Mouse (Mus musculus): ENCODE data around the gene Ilk. TPM values are rescaled to one million over a fixed set of nuclear protein-coding genes. Genes with fewer than 3 reads are reported as not detected.
A peak's percentile ranks its signal among the peaks of the same experiment; 100 is the strongest.

Ilk gene
- polyA plus RNA-seq, 1 experiment from 2014 or later: 417 TPM

DNA sequence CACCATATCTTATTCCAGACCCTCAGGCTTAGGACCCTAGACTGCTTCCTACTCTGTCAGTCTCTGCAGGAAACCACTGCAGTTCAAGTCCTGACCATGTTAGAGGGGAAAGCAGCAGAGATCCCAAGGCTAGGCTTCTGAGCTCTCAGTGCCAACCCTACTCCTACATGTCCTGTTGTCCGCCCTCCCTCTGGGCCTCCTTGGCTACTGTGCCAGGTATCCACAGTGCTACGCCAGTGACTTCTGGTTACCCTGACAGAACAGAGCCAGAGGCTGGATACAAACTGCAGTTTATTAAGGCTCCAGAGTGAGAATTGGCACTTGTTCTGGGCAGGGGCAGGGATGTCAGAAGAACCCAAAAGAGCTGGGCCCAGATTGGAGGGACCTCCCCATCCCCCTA lies 16.3 kb downstream of the Ilk start:
- no peak overlapping the region for H3K9ac ChIP-seq (ENCODE audit: low read length)
- no peak for ATAC-seq (ENCODE audit: insufficient read depth, low FRiP score)
- no peaks in the 10 kb centered on the region for H3K27me3 ChIP-seq (ENCODE audit: control insufficient read depth, insufficient read depth, low read length)
- peaks cover 9% of the 10 kb centered on the region for H3K4me1 ChIP-seq (ENCODE audit: control insufficient read depth, insufficient read depth, low read length)
- WGBS: 89% methylated on average over 2 of the region's 2 CpGs
- no peaks in the 10 kb centered on the region for H3K9me3 ChIP-seq (replicated peaks; ENCODE audit: control insufficient read depth, low read length)
- no peak overlapping the region for H3K27ac ChIP-seq (ENCODE audit: low read length)
- no peak overlapping the region for H3K4me3 ChIP-seq (replicated peaks; ENCODE audit: low read length)
- H3K36me3 ChIP-seq (ENCODE audit: control insufficient read depth, insufficient read depth, low read length): no peaks in the 10 kb centered on the region; the same call in 1 of the 2 replicates
- H3K4me2 ChIP-seq (ENCODE audit: low read depth, low read length): no peak overlapping the region

DNA sequence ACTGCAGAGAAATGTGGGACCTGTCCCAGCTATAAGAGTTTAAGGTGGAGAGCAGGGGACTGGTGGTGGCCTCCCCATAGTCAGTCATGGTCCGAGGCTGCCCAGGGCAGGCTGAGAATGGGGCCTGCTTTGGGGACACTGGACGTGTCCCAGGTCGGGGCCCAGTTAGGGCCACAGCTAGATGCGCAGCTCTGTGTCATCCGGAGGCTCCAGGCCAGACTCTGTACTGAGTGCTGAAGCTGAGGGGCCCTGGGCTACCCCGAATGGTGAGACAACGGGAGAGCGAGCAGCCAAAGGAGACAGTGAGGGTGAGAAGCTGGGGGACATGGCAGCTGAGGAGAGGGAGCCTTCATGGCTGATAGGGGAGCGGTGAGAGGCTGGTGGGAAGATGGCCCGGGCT lies 16.9 kb downstream of the Ilk start:
- Histone ChIP-seq H3K9me3 (replicated peaks; ENCODE audit: control insufficient read depth, low read length) (no peaks in the 10 kb centered on the region), H3K27ac (ENCODE audit: low read length) (no peak overlapping the region), H3K27me3 (ENCODE audit: control insufficient read depth, insufficient read depth, low read length) (no peaks in the 10 kb centered on the region), H3K36me3 (ENCODE audit: control insufficient read depth, insufficient read depth, low read length) (no peaks in the 10 kb centered on the region; the same call in 1 of the 2 replicates), H3K4me1 (ENCODE audit: control insufficient read depth, insufficient read depth, low read length) (peaks cover 9% of the 10 kb centered on the region), H3K4me2 (ENCODE audit: low read depth, low read length) (no peak overlapping the region), H3K9ac (ENCODE audit: low read length) (no peak overlapping the region), H3K4me3 (replicated peaks; ENCODE audit: low read length) (no peak overlapping the region)
- no peak for ATAC-seq (ENCODE audit: insufficient read depth, low FRiP score)
- 91% methylated on average over 10 of the region's 10 CpGs for WGBS

DNA sequence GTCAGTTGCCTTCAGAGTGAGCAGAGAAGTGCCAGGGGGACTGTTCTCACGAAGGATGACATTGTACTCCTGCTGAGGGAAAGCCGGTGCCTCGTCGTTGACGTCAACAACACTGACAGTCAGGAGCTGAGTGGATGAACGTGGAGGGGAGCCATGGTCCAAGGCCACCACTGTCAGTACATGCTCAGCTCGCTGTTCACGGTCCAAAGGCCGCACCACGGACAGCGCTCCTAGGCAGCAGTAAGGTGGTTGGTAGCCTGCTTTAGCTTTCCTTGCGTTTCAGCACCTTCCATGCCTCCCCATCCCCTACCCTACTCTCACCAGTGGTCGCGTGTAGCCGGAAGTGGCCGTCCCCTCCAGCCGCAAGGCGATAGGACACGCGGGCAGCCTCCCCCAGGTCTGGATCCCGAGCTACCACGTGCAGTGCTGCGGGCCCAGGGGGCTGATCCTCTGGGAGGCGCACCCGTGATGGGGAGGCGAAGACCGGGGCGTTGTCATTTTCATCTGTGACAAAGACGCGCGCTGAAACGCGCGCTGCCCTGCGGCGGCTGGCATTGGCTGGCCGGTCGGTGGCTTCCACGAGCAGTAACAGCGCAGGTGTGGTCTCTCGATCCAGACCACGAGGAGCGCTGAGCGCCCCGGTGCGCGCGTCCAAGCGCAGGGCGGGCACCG lies 25.6 kb downstream of the Ilk start:
- no peaks in the 10 kb centered on the region for H3K4me1 ChIP-seq (ENCODE audit: control insufficient read depth, insufficient read depth, low read length)
- peaks cover 19% of the 10 kb centered on the region for H3K36me3 ChIP-seq (ENCODE audit: control insufficient read depth, insufficient read depth, low read length)
- WGBS: 38% methylated on average over 51 of the region's 51 CpGs
- H3K27me3 ChIP-seq (ENCODE audit: control insufficient read depth, insufficient read depth, low read length): no peaks in the 10 kb centered on the region
- no peaks in the 10 kb centered on the region for H3K9me3 ChIP-seq (replicated peaks; ENCODE audit: control insufficient read depth, low read length)
- H3K4me3 ChIP-seq (replicated peaks; ENCODE audit: low read length): peak overlapping the region; percentile 25
- no peak overlapping the region for H3K27ac ChIP-seq (ENCODE audit: low read length)
- no peak for ATAC-seq (ENCODE audit: insufficient read depth, low FRiP score)
- no peak overlapping the region for H3K9ac ChIP-seq (ENCODE audit: low read length)
- peak overlapping the region; percentile 56 for H3K4me2 ChIP-seq (ENCODE audit: low read depth, low read length)

DNA sequence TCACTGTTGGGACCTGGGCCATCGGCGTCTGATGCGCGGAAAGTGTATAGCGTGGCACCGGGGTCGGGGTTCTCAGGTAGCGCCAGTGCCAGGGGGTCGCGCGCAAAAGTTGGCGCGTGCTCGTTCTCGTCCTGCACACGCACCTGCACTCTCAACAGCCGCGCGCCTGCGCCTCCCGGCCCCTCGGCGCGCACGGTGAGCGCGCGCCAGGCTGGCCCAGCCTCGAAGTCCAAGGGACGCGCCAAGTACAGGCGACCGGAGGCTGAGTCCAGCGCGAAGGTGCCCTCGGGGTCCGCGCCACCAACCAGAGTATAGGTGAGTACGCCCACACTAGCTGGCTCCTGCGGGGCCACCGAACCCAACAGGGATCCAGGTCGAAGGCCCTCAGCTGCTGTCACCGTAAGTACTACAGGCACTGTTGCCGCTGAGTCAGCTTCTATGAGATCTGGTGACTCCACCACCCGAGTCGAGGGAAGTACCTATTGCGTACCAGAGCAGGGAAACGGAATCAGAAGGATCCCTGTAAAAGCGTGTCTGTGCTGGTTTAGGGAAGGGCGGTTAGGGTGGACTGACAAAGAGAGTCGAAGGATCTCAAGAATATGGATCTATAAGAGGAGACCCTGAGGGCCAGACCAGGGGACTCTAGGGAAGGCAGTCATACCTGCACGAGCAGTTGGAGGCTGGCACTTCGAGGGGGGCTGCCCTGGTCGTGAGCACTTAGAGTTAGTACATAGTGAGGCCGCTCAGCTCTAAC lies 26.3 kb downstream of the Ilk start:
- peak overlapping the region; percentile 25 for H3K4me3 ChIP-seq (replicated peaks; ENCODE audit: low read length)
- H3K4me2 ChIP-seq (ENCODE audit: low read depth, low read length): peak overlapping the region; percentile 56
- H3K36me3 ChIP-seq (ENCODE audit: control insufficient read depth, insufficient read depth, low read length): peaks cover 19% of the 10 kb centered on the region
- ATAC-seq (ENCODE audit: insufficient read depth, low FRiP score): no peak; the same call in 1 of the 2 replicates
- no peaks in the 10 kb centered on the region for H3K9me3 ChIP-seq (replicated peaks; ENCODE audit: control insufficient read depth, low read length)
- no peaks in the 10 kb centered on the region for H3K27me3 ChIP-seq (ENCODE audit: control insufficient read depth, insufficient read depth, low read length)
- H3K27ac ChIP-seq (ENCODE audit: low read length): no peak overlapping the region
- no peak overlapping the region for H3K9ac ChIP-seq (ENCODE audit: low read length)
- WGBS: 38% methylated on average over 55 of the region's 55 CpGs
- peaks cover 4% of the 10 kb centered on the region; the same call in 1 of the 2 replicates for H3K4me1 ChIP-seq (ENCODE audit: control insufficient read depth, insufficient read depth, low read length)

DNA sequence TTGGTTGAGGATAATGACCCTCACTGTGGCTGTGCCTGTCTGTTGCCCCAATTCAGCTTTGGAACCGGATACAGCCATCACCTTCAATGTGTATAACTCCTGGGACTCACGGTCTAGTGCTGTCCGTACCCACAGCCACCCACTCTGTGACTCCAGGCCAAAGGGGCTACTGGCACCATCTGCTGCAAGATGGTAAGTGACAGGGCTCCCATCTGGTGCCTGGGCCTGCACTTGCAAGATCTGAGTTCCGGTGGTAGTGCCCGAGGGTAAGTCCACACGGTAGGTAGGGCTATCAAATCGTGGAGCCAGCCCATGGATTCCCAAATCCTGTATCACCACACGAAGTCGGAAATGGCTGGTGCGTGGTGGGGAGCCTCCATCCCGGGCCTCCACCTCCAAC lies 27.9 kb downstream of the Ilk start:
- no peak overlapping the region for H3K4me3 ChIP-seq (replicated peaks; ENCODE audit: low read length)
- H3K36me3 ChIP-seq (ENCODE audit: control insufficient read depth, insufficient read depth, low read length): peaks cover 14% of the 10 kb centered on the region
- no peak overlapping the region for H3K27ac ChIP-seq (ENCODE audit: low read length)
- no peak overlapping the region for H3K4me2 ChIP-seq (ENCODE audit: low read depth, low read length)
- peaks cover 14% of the 10 kb centered on the region for H3K4me1 ChIP-seq (ENCODE audit: control insufficient read depth, insufficient read depth, low read length)
- no peaks in the 10 kb centered on the region for H3K27me3 ChIP-seq (ENCODE audit: control insufficient read depth, insufficient read depth, low read length)
- no peak overlapping the region for H3K9ac ChIP-seq (ENCODE audit: low read length)
- H3K9me3 ChIP-seq (replicated peaks; ENCODE audit: control insufficient read depth, low read length): no peaks in the 10 kb centered on the region
- 95% methylated on average over 11 of the region's 11 CpGs for WGBS
- no peak for ATAC-seq (ENCODE audit: insufficient read depth, low FRiP score)

DNA sequence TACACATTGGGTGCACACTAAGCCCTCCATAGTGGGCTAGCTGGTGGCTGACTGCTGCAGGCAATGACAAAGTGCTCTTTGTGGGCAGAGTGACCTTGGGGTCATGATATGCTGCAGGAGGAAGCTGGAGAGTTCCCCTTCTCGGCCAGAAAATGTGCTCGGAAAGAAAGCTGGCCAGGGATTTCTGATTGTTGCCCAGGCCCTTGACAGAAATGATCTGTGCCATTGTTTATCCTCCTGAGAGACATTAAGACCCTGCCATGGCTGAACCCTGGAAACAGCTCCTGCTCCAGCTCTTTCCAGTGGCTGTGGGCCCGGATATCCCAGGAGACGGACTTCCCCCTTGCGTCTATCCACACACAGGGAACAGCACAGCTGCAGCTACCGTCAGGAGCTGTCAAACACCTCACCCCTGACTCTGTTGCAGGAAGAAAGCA lies 31.4 kb downstream of the Ilk start:
- WGBS: 24% methylated on average over 6 of the region's 6 CpGs
- 0 out of 2 replicates have a peak overlapping the region, but pooled peaks have one; percentile 5 for H3K4me2 ChIP-seq (ENCODE audit: low read depth, low read length)
- H3K27ac ChIP-seq (ENCODE audit: low read length): 0 out of 2 replicates have a peak overlapping the region, but pooled peaks have one; percentile 44
- no peak overlapping the region; the same call in 1 of the 2 replicates for H3K9ac ChIP-seq (ENCODE audit: low read length)
- no peak for ATAC-seq (ENCODE audit: insufficient read depth, low FRiP score)
- H3K4me1 ChIP-seq (ENCODE audit: control insufficient read depth, insufficient read depth, low read length): peaks cover 20% of the 10 kb centered on the region
- no peaks in the 10 kb centered on the region for H3K27me3 ChIP-seq (ENCODE audit: control insufficient read depth, insufficient read depth, low read length)
- H3K9me3 ChIP-seq (replicated peaks; ENCODE audit: control insufficient read depth, low read length): no peaks in the 10 kb centered on the region
- no peak overlapping the region for H3K4me3 ChIP-seq (replicated peaks; ENCODE audit: low read length)
- H3K36me3 ChIP-seq (ENCODE audit: control insufficient read depth, insufficient read depth, low read length): peaks cover 18% of the 10 kb centered on the region

DNA sequence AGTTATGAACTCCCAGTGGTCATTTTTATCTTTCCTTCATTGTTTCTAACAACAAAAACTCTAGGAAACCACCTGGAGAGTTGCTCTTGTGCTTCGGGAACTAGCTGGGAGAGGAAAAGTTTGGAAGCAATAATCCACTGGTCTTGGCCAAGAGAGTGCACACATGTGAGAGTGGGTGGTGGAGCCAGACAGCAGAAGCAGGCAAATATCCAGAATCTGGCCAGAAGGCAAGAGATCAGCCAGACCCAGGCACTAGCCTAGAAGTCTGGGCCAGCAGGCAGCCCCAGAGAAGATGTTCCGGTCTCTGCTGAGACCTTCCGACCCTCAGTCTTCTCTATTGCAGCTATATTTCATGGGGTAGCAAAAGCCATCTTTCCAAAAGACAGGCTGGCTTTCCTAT lies 33.6 kb downstream of the Ilk start:
- 79% methylated on average over 3 of the region's 3 CpGs for WGBS
- H3K4me1 ChIP-seq (ENCODE audit: control insufficient read depth, insufficient read depth, low read length): peaks cover 26% of the 10 kb centered on the region
- no peak overlapping the region for H3K9ac ChIP-seq (ENCODE audit: low read length)
- no peaks in the 10 kb centered on the region for H3K27me3 ChIP-seq (ENCODE audit: control insufficient read depth, insufficient read depth, low read length)
- ATAC-seq (ENCODE audit: insufficient read depth, low FRiP score): no peak
- H3K4me2 ChIP-seq (ENCODE audit: low read depth, low read length): no peak overlapping the region
- no peak overlapping the region for H3K4me3 ChIP-seq (replicated peaks; ENCODE audit: low read length)
- no peaks in the 10 kb centered on the region for H3K9me3 ChIP-seq (replicated peaks; ENCODE audit: control insufficient read depth, low read length)
- peaks cover 10% of the 10 kb centered on the region; the same call in 1 of the 2 replicates for H3K36me3 ChIP-seq (ENCODE audit: control insufficient read depth, insufficient read depth, low read length)
- no peak overlapping the region for H3K27ac ChIP-seq (ENCODE audit: low read length)

DNA sequence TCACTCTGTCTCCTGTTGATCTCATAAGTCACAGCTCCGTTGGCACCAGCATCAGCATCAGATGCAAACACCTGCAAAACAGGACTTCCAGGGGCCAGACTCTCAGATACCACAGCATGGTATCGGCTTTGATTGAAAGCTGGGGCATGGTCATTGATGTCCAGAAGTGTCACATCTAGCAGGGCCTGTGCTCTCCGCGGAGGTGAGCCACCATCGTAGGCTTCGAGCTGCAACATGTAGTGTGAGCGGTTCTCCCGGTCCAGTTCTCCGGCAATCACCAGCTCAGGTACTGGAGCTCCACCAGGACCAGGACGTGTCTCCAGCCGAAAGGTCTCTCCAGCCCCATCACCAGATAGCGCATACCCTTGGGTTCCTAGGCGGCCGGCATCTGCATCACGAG lies 35.9 kb downstream of the Ilk start:
- Histone ChIP-seq H3K4me1 (ENCODE audit: control insufficient read depth, insufficient read depth, low read length) (peaks cover 35% of the 10 kb centered on the region), H3K4me3 (replicated peaks; ENCODE audit: low read length) (no peak overlapping the region), H3K9ac (ENCODE audit: low read length) (no peak overlapping the region), H3K9me3 (replicated peaks; ENCODE audit: control insufficient read depth, low read length) (no peaks in the 10 kb centered on the region), H3K27ac (ENCODE audit: low read length) (no peak overlapping the region), H3K4me2 (ENCODE audit: low read depth, low read length) (no peak overlapping the region), H3K36me3 (ENCODE audit: control insufficient read depth, insufficient read depth, low read length) (peaks cover 8% of the 10 kb centered on the region; the same call in 1 of the 2 replicates), H3K27me3 (ENCODE audit: control insufficient read depth, insufficient read depth, low read length) (no peaks in the 10 kb centered on the region)
- WGBS: 93% methylated on average over 15 of the region's 15 CpGs
- no peak for ATAC-seq (ENCODE audit: insufficient read depth, low FRiP score)

DNA sequence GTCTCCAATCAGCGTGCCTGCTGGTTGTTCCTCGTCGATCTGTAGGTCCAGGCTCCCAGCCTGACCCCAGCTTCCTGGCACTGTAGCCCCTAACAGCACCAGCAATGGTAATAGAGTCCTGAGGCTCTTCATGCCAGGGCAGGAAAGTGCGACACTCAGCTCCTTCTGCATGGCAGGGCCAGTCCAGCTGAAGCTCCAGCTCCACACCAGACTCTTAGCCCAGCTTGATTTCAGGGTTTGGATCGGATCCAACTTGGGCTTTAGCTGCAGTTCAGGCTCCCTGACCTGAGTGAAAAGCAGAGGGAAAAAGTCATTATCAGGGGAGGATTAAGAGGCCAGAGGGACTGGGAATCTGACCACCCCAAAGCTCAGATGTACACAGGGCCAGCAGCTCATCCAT lies 36.6 kb downstream of the Ilk start:
- WGBS: 62% methylated on average over 5 of the region's 5 CpGs
- Histone ChIP-seq H3K4me1 (ENCODE audit: control insufficient read depth, insufficient read depth, low read length) (peaks cover 32% of the 10 kb centered on the region), H3K4me3 (replicated peaks; ENCODE audit: low read length) (no peak overlapping the region), H3K27me3 (ENCODE audit: control insufficient read depth, insufficient read depth, low read length) (no peaks in the 10 kb centered on the region), H3K4me2 (ENCODE audit: low read depth, low read length) (no peak overlapping the region), H3K9ac (ENCODE audit: low read length) (no peak overlapping the region), H3K9me3 (replicated peaks; ENCODE audit: control insufficient read depth, low read length) (no peaks in the 10 kb centered on the region), H3K36me3 (ENCODE audit: control insufficient read depth, insufficient read depth, low read length) (0 out of 2 replicates have a peak, but pooled peaks cover 8% of the 10 kb centered on the region), H3K27ac (ENCODE audit: low read length) (no peak overlapping the region)
- ATAC-seq (ENCODE audit: insufficient read depth, low FRiP score): no peak
